Mouse (Mus musculus) liver, adult 2 months (tissue): Measurements from ENCODE around the gene Rab11fip4.

Experiments
- CTCF ChIP-seq: fragments of 200-500 bp; IDR thresholded peaks from 2 replicates; pipeline ENCODE4 v1.5.1; 2011; ENCODE audit warnings: low read depth, low read length, control low read depth
- POLR2A ChIP-seq: fragments of 200-500 bp; IDR thresholded peaks from 2 replicates; pipeline ENCODE4 v1.6.1; 2011; ENCODE audit warnings: low read length, control low read depth; ENCODE audit not compliant: insufficient read depth; ENCODE audit errors: extremely low read depth

DNA sequence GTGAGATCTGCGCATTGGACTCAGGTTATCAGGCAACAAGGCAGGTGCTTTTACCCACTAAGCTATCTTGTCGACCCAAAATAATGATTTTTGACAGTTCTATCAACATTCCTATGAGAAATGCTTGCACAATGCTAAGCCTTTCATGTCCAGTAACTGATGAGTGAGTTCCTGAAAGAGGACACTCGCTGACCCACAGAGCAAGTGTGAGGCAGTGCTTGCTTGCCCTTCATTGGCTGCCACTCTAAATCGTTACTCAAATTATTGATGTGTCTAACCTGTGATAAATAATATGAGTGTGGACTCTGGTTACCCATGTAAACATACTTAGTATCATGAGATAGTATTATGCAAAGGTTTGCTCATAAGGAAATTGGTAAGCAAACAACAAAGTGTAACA lies 30.5 kb upstream of the Rab11fip4 start:
- TF ChIP-seq CTCF (no peak), POLR2A (no peak)
